Mouse (Mus musculus) thymus, adult 2 months (tissue): ENCODE measurements around the gene Gm47955.

ENCODE experiments used
- CTCF ChIP-seq: fragments of 200-500 bp; IDR thresholded peaks from 2 replicates; pipeline ENCODE4 v1.5.1; 2012; ENCODE audit warnings: mild to moderate bottlenecking, control low read depth, low read length, moderate library complexity, borderline replicate concordance; ENCODE audit not compliant: control insufficient read depth, poor library complexity, insufficient read depth; ENCODE audit errors: extremely low read depth
- POLR2A ChIP-seq: fragments of 200-500 bp; IDR thresholded peaks from 2 replicates; pipeline ENCODE4 v1.6.1; 2012; ENCODE audit warnings: mild to moderate bottlenecking, low read length, control low read depth, moderate library complexity; ENCODE audit not compliant: control insufficient read depth, poor library complexity, insufficient read depth; ENCODE audit errors: extremely low read depth

- no peak for TF ChIP-seq CTCF
- no peak for TF ChIP-seq POLR2A
Observed at GRCm38 (mm10) chr1:82975750-82976149, 15.7 kb downstream of the Gm47955 start.
